In genomic region chr8:114603561-114603960, GRCm38 (mm10) we compare ENCODE assay signal across 18 mouse cellular contexts.
A peak's percentile ranks its signal among the peaks of the same experiment; 100 is the strongest.
DNase-seq lines count a peak whose midpoint lies in the region; ATAC-seq and TF ChIP-seq lines count a peak whose summit lies in the region.
"Had no signal": no experiment of that assay in that cellular context is flagged by ENCODE, and none has a peak within 500 bp of the region (broad histone marks: within the 10 kb centered on the region; RNA-seq: fewer than 3 reads in every experiment).

No protein-coding gene starts in this region.

- 26% methylated on average over 6 of the region's 6 CpGs for WGBS in hindbrain, embryonic 10.5 days
- WGBS in hindbrain, embryonic 12.5 days = 24% methylated on average over 6 of the region's 6 CpGs
- 40% methylated on average over 6 of the region's 6 CpGs for WGBS in lung, postnatal 0 days
- WGBS in intestine, postnatal 0 days = 39% methylated on average over 6 of the region's 6 CpGs

- peaks cover 60% of the 10 kb centered on the region for H3K4me1 ChIP-seq in hindbrain, embryonic 10.5 days (replicated peaks)
- H3K4me1 ChIP-seq in hindbrain, embryonic 12.5 days = peaks cover 31% of the 10 kb centered on the region
- no peaks in the 10 kb centered on the region for H3K4me1 ChIP-seq in lung, postnatal 0 days (ENCODE audit: insufficient read depth, low read depth, low read length)
- H3K4me1 ChIP-seq in intestine, postnatal 0 days (replicated peaks; ENCODE audit: control insufficient read depth, insufficient read depth, low read length) = 0 out of 2 replicates have a peak, but pooled peaks cover 6% of the 10 kb centered on the region

- H3K27me3 ChIP-seq in hindbrain, embryonic 10.5 days (ENCODE audit: insufficient read depth, poor library complexity, severe bottlenecking) = no peaks in the 10 kb centered on the region
- H3K27me3 ChIP-seq in hindbrain, embryonic 12.5 days = 0 out of 2 replicates have a peak, but pooled peaks cover 2% of the 10 kb centered on the region
- no peaks in the 10 kb centered on the region for H3K27me3 ChIP-seq in lung, postnatal 0 days (replicated peaks; ENCODE audit: insufficient read depth, low read length)
- H3K27me3 ChIP-seq in intestine, postnatal 0 days (replicated peaks; ENCODE audit: control insufficient read depth, insufficient read depth, low read length) = no peaks in the 10 kb centered on the region
- H3K27me3 ChIP-seq: heart, embryonic 15.5 days had no signal

- no peak for TF ChIP-seq EP300 in lung, postnatal 0 days (IDR thresholded peaks at IDR 0.05)

- DNase-seq in adrenal gland, postnatal 10 days = peak; percentile 20
- DNase-seq in adrenal gland, adult (ENCODE audit: inconsistent age in 2 of 2, low spot score in 1 of 2) = no peak
- no peak for DNase-seq in hindbrain, embryonic 10.5 days (ENCODE audit: low spot score)
- DNase-seq in lung, postnatal 0 days (ENCODE audit: low spot score) = peak; percentile 49
- no peak for DNase-seq in lung, postnatal 36 days
- DNase-seq in urinary bladder, postnatal 25 days (ENCODE audit: low spot score) = no peak
- DNase-seq: gastrocnemius, postnatal 10 days; heart, adult 2 months; liver, postnatal 0 days; right cerebral cortex, postnatal 4 days; thymus, postnatal 36 days had no signal

- no peak for TF ChIP-seq CTCF in lung, postnatal 0 days (IDR thresholded peaks at IDR 0.05)
- no peak for TF ChIP-seq CTCF in intestine, postnatal 0 days (IDR thresholded peaks at IDR 0.05; ENCODE audit: low read depth)

- no peak overlapping the region for H3K4me3 ChIP-seq in hindbrain, embryonic 10.5 days
- no peak overlapping the region for H3K4me3 ChIP-seq in hindbrain, embryonic 12.5 days
- H3K4me3 ChIP-seq in lung, postnatal 0 days (ENCODE audit: low read depth, low read length) = no peak overlapping the region
- no peak overlapping the region for H3K4me3 ChIP-seq in intestine, postnatal 0 days (ENCODE audit: low read depth, low read length)
- H3K4me3 ChIP-seq: embryonic facial prominence, embryonic 10.5 days; heart, adult 2 months; heart, embryonic 15.5 days; midbrain, embryonic 13.5 days had no signal

- no peak overlapping the region for H3K4me2 ChIP-seq in hindbrain, embryonic 12.5 days (replicated peaks)
- no peak overlapping the region for H3K4me2 ChIP-seq in lung, postnatal 0 days (replicated peaks; ENCODE audit: low read depth, low read length)
- 0 out of 2 replicates have a peak overlapping the region, but pooled peaks have one; percentile 7 for H3K4me2 ChIP-seq in intestine, postnatal 0 days (replicated peaks; ENCODE audit: low read depth)

- no peak for ATAC-seq in hindbrain, embryonic 12.5 days (ENCODE audit: low FRiP score)
- no peak for ATAC-seq in lung, postnatal 0 days
- peak; percentile 57; the same call in 1 of the 2 replicates for ATAC-seq in intestine, postnatal 0 days
- ATAC-seq: inflammation-experienced regulatory T-cells, adult 6 months; liver, postnatal 0 days; midbrain, embryonic 13.5 days had no signal

- H3K36me3 ChIP-seq in hindbrain, embryonic 10.5 days = no peaks in the 10 kb centered on the region
- no peaks in the 10 kb centered on the region for H3K36me3 ChIP-seq in hindbrain, embryonic 12.5 days
- H3K36me3 ChIP-seq in lung, postnatal 0 days (ENCODE audit: insufficient read depth, low read length) = no peaks in the 10 kb centered on the region
- H3K36me3 ChIP-seq in intestine, postnatal 0 days (ENCODE audit: control insufficient read depth, insufficient read depth) = no peaks in the 10 kb centered on the region
- H3K36me3 ChIP-seq: embryonic facial prominence, embryonic 10.5 days; heart, embryonic 15.5 days; midbrain, embryonic 13.5 days had no signal

- H3K9me3 ChIP-seq in hindbrain, embryonic 10.5 days = no peaks in the 10 kb centered on the region
- H3K9me3 ChIP-seq in hindbrain, embryonic 12.5 days (replicated peaks) = no peaks in the 10 kb centered on the region
- H3K9me3 ChIP-seq in lung, postnatal 0 days (ENCODE audit: low read length) = no peaks in the 10 kb centered on the region
- H3K9me3 ChIP-seq in intestine, postnatal 0 days (ENCODE audit: control insufficient read depth) = no peaks in the 10 kb centered on the region
- H3K9me3 ChIP-seq: embryonic facial prominence, embryonic 10.5 days; heart, embryonic 15.5 days; midbrain, embryonic 13.5 days had no signal

- H3K9ac ChIP-seq in hindbrain, embryonic 12.5 days = no peak overlapping the region
- no peak overlapping the region for H3K9ac ChIP-seq in lung, postnatal 0 days (replicated peaks; ENCODE audit: low read depth)
- no peak overlapping the region for H3K9ac ChIP-seq in intestine, postnatal 0 days (ENCODE audit: low read depth, low read length)
- H3K9ac ChIP-seq: heart, embryonic 15.5 days; liver, postnatal 0 days; midbrain, embryonic 13.5 days had no signal

- peak overlapping the region; percentile 59; the same call in 1 of the 2 replicates for H3K27ac ChIP-seq in hindbrain, embryonic 10.5 days
- no peak overlapping the region for H3K27ac ChIP-seq in hindbrain, embryonic 12.5 days
- H3K27ac ChIP-seq in lung, postnatal 0 days (ENCODE audit: low read length) = no peak overlapping the region
- no peak overlapping the region for H3K27ac ChIP-seq in intestine, postnatal 0 days (ENCODE audit: low read depth, low read length)
- H3K27ac ChIP-seq: embryonic facial prominence, embryonic 10.5 days; heart, adult 2 months; heart, embryonic 15.5 days; macrophage; midbrain, embryonic 13.5 days had no signal

Comparison
In these comparisons a context has a peak if more than half of its experiments do, and no peak if none do; other contexts are left out.
1. DNase-seq: peak in adrenal gland, postnatal 10 days (single experiment) and lung, postnatal 0 days (single experiment); none in adrenal gland, adult (0 of 2), hindbrain, embryonic 10.5 days (single experiment), lung, postnatal 36 days (single experiment) and urinary bladder, postnatal 25 days (single experiment).